Mouse (Mus musculus): ENCODE data around the gene Plaur.
A peak's percentile ranks its signal among the peaks of the same experiment; 100 is the strongest.

Plaur gene

GRCm38 (mm10) chr7:24446697-24447340, 15.5 kb upstream of the Plaur start:
- peak; percentile 52 to 58 for DNase-seq

DNA sequence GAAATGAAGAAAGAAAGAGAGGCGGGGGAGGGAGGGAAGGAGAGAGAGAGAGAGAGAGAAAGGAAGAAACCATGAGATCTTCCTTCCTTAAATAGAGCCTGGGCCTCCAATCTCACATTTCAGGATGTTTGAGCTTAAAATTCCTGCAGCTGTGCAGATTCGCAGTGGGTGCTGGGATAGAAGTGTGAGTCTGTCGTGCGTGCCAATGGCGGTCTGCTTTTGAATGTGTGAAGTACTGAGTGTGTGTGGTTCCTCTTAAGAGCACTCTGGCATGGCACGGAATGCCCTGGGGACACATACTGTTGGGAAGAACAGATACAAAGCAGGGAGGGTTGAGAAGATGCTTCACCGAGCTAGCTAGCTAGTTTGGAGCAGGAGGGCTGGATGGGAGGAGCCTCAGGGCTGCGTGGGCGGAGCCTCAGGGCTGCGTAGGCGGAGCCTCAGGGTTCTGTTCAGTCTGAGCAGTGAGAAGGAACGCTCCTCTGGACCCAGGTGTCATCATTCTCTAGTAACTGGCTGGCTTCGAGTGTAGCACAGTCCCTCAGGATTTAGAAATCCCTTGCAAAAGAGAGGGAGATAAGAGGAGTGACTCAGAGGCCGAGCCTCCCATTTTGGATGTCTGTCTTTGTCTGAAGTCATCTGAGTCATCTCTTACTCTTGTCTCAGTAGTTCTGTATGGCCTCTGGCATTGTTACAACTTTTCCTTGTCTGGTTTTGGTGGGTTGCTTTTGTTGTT, 13.3 kb upstream of the Plaur start:
- peak; percentile 55 to 58 for DNase-seq

- peak; percentile 41 to 51 for DNase-seq
Measured at GRCm38 (mm10) chr7:24450585-24451017, 11.7 kb upstream of the Plaur start.

GRCm38 (mm10) chr7:24451855-24452311, 10.4 kb upstream of the Plaur start, which contains the start of gene Irgc1:
TSS of gene Irgc1 (minus strand) at chr7:24452297.
- DNase-seq: peak; percentile 61 to 69

- DNase-seq: no peak
Measured at GRCm38 (mm10) chr7:24454199-24454598, 8.1 kb upstream of the Plaur start.

- DNase-seq: no peak
Measured at GRCm38 (mm10) chr7:24455726-24456125, 6.6 kb upstream of the Plaur start.

DNA sequence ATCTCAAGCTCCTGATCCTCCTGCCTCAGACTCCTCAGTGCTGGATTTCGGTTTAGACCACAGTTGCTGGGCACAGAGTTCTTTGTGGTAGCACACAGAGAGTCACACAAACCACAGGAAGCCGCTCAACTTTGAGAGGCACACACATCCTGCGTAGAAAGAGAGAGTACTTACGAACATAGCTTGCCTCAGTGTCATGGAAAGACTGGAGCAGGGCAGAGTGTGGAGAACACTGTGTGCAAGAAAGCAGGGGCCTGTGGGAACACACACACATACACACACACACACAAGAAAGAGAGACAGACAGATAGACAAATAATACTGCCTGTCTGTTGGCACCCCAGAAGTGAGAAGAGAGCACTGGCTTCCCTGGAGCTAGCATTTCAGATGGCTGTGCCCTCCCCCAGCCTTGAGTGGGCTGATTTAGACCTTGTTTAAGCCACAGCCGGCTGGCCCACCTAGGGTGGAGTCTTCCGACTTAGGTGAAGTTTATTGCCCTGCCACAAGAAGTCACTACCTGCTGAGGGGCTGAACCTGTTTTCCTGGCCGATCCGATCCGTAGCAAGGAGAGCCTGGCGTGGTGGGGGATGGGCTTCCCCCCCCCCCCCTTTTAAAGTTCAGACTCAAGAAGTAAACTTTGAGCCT, 4.4 kb upstream of the Plaur start:
- peak; percentile 73 to 80 for DNase-seq

GRCm38 (mm10) chr7:24459440-24459839, 2.8 kb upstream of the Plaur start:
- no peak for DNase-seq

DNA sequence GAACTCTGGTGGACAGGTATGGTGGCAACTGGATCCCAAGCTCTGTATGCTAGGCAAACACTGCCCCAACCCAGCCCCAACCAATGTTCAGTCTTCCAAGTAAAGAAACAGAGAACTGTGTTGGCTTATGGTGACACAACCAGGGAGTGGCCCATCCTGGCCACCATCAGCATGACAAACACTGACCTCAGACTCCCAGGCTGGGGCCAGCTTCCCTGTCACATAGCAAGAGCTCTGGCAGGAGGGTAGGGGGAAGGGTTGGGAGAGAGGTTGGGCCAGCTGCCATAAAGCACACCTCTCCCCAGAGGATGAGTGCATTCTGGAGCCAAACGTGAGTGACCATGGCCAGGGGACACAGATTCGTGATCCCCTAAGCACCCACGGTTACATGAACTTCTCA, 2.4 kb upstream of the Plaur start:
- DNase-seq: no peak

DNA sequence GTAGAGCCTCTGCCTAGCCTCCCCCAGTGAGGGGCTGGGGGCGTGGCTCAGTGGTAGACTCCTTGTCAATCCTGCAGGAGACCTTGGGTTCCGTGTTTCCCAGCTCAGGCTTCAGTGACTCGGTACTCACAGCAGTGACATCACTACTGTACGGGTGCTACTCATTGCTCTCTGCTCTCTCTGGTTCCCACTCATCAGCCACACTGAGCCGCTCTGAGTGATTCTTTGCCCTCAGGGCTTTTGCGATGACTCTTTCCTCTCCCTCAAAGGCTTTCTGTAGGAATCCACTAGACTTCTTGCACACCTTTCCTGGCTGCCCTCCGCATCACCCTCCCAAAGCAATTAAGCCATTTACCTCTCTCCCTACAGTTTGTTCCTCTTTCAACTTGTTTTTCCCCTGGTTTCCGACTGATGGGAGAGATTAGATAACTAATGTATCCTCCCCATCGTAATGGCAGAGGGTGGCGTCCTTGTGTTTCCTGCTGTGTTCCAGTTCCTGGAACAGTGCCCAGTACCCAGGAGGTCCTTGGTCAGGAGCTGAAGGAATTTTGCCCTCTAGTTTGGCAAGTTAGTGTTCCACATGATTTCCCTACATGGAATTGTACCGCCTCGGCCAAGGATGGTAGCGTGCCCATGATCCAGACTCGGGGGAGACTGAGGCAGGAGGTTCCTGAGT, 770 bp upstream of the Plaur start:
- DNase-seq: no peak

DNA sequence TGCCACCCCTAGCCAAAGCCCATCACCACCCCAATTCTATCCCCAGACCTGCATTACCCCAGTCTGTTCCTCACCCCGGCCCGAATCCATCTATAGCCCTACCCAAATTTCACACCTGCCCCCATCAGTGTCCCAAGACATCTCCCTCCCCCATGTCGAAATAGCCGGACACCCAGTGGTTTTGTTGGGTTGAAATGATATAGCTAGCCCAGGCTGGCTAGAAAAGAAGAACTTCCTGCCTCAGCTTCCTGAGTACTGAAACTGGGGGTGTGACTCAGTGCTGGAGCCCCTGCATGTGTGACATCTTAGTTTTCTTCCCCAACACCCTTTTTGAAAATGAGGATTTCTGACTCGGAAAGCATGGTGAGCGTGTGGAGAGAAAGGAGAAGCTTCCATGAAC, 4.6 kb downstream of the Plaur start:
- DNase-seq: no peak

DNA sequence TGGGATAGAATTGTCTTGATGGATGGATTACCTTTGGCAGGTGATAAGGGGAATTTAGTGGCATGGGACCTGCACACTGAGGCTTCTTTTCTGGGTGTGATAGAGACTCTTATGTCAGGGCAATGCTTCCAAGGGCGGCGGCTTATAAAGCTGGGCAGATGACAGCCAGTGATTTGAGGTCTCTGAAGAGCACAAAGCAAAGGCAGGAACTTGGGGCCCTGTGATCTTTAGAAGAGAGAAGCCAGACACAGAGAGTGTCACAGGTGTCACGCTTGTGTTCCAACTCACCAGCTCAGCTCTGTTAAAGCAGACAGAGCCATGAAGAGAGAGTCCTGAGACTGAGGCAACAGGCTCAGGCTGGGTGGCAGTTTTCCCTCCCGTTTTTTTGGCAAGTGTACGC, 5.6 kb downstream of the Plaur start:
- DNase-seq: peak in 1 of 2 experiments; percentile 17

GRCm38 (mm10) chr7:24469126-24469525, 6.8 kb downstream of the Plaur start:
- DNase-seq: peak; percentile 81 to 83

DNA sequence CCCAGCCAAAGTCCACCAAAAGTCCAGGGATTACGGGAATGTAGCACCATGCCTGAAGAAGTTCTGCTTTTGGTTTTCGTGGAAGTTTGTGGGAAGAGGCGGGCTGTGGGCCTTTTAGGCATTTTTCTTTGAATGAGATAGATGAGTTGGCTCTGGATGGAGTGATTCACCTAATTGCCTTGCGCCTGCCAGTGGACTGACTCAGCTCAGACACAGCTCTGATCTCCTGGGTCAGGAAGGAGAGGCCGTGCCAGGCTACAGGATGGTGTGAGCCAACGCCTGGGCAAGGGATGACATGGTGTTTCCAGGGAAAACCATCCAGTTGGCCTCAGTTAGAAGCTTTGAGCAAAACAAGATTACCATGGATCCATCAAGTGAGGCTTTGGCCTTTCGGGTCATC, 8.1 kb downstream of the Plaur start:
- DNase-seq: peak in 1 of 2 experiments; percentile 26

DNA sequence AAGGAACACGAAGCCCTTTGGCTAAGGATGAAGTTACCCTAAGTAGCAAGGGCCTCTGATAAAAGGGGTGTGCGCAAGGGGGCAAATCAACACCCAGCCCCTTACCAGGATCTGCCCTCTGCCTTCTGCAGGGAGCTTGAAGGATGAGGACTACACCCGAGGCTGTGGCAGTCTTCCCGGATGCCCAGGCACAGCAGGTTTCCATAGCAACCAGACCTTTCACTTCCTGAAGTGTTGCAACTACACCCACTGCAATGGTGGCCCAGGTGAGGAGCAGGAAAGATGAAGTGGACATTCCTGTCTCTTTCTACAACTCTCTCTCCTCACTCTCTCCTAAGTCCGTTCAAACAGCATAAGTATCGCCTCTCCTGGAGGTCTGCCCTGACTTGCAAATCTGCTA, 10.2 kb downstream of the Plaur start:
- peak; percentile 25 to 33 for DNase-seq

- DNase-seq: peak; percentile 77
Measured at GRCm38 (mm10) chr7:24472937-24473336, 10.7 kb downstream of the Plaur start.

DNA sequence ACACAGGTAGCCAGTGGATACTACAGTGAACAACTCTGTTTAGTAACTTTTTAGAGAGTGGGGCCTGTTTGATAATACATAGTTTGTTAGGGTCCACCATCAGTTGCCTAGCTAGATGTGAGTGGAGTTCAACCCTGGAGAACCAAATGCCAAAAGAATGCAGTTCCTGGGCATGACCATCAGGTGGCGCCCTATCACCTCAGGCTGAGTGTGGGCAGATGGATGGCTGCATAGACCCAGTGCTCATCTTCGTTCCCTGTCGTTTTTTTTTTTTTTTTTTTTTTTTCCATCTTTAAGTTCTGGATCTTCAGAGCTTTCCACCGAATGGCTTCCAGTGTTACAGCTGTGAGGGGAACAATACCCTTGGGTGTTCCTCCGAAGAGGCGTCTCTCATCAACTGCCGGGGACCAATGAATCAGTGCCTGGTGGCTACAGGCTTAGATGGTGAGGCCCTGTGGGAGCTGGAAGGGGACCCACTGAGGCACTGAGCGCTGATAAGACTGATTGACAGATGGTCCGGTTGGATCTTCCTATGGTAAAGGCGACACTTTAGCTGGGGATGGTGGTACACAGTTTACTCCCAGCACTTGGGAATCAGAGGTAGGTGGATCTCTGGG, 11.7 kb downstream of the Plaur start:
- peak; percentile 85 for DNase-seq

GRCm38 (mm10) chr7:24474811-24475506, 12.7 kb downstream of the Plaur start:
- DNase-seq: peak; percentile 21 to 27

GRCm38 (mm10) chr7:24476338-24476737, 14.1 kb downstream of the Plaur start:
- peak; percentile 1 to 2 for DNase-seq

DNA sequence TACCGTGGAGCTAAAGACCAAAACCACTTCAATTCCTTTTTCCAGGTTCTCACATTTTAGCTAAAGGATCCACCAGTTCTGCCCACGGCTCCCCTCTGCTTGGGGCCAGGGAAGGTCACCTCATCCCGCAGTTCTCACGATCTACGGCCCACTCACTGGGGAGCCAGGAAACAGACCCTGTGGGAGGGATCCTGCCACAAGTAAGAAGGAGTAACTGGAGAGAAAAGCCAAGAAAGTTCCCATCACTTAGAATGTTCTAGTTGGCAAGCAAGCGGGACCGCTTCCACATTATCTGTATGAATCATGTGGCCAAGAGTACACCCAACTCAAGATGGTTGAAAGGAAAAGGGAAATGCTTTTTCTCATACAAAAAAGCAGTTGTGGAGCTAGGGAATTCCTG, 14.6 kb downstream of the Plaur start:
- DNase-seq: peak; percentile 1 to 2

DNA sequence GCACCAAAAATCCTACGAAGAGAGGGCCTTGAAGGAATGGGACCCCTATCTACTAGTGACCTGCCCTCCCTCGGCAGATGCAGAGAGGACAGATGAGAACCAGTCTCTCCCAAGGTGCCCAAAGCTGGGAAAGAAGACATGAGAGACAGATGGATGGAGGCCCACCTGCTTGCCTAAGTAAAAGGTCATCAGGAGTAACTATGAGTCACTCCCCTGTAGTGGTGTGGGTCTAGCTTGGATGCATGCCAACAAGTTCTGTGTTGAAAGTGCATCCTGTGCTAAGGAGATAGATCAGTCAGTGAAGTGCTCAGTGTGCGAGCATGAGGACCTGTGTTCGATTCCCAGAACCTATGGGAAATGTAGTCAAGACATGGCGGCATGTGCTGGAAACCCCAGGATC, 16.6 kb downstream of the Plaur start:
- peak; percentile 3 to 6 for DNase-seq

GRCm38 (mm10) chr7:24479685-24480084, 17.4 kb downstream of the Plaur start:
- DNase-seq: peak; percentile 1 to 5
